Mouse (Mus musculus) limb, embryonic 10.5 days (tissue): ENCODE data around the gene Ubxn6. TPM values are rescaled to one million over a fixed set of nuclear protein-coding genes. Genes with fewer than 3 reads are reported as not detected.
"Not testable (repeated sequence)": the region's sequence is repeated elsewhere in the genome, so short reads cannot be mapped to it uniquely, and the experiment has no call there.

ENCODE experiments used
- DNase-seq: peaks from one replicate; pipeline ENCODE4 v3.0.0-alpha.2; 2017; ENCODE audit warnings: low spot score
- H3K27ac ChIP-seq: fragments of 300-500 bp; sonication (generic); 2 replicates; pipeline ENCODE4 v1.5.1; 2016; ENCODE audit warnings: mild to moderate bottlenecking
- H3K27me3 ChIP-seq: fragments of 300-500 bp; sonication (generic); 2 replicates; pipeline ENCODE4 v1.6.1; 2016; ENCODE audit warnings: low read depth, mild to moderate bottlenecking; ENCODE audit not compliant: poor library complexity, severe bottlenecking
- H3K36me3 ChIP-seq: fragments of 300-500 bp; sonication (generic); 2 replicates; pipeline ENCODE4 v1.6.1; 2016; ENCODE audit warnings: mild to moderate bottlenecking, moderate library complexity
- H3K4me1 ChIP-seq: fragments of 300-500 bp; sonication (generic); 2 replicates; pipeline ENCODE4 v1.6.1; 2016
- H3K4me3 ChIP-seq: fragments of 300-500 bp; sonication (generic); 2 replicates; pipeline ENCODE4 v1.5.1; 2016; ENCODE audit warnings: mild to moderate bottlenecking, moderate library complexity
- H3K9me3 ChIP-seq: fragments of 300-500 bp; sonication (generic); replicated peaks from 2 replicates; pipeline ENCODE4 v1.6.1; 2016; ENCODE audit warnings: mild to moderate bottlenecking
- WGBS: fragments of 180-500 bp; shearing (Covaris S2); methylation state at CpG from one replicate; pipeline ENCODE4 v1.1.7; 2016; 5-methylcytosine and 5-hydroxymethylcytosine counted together
- polyA plus RNA-seq: library from polyadenylated mRNA; unstranded; fragments of >200 nt; fragmentation: Nextera tagmentation; extraction: Ambion mirVana; gene quantifications from 2 replicates; pipeline ENCODE4 v1.2.1, GENCODE M21; 2016

Ubxn6 gene
- polyA plus RNA-seq, 1 experiment from 2014 or later: 40.3 TPM

DNA sequence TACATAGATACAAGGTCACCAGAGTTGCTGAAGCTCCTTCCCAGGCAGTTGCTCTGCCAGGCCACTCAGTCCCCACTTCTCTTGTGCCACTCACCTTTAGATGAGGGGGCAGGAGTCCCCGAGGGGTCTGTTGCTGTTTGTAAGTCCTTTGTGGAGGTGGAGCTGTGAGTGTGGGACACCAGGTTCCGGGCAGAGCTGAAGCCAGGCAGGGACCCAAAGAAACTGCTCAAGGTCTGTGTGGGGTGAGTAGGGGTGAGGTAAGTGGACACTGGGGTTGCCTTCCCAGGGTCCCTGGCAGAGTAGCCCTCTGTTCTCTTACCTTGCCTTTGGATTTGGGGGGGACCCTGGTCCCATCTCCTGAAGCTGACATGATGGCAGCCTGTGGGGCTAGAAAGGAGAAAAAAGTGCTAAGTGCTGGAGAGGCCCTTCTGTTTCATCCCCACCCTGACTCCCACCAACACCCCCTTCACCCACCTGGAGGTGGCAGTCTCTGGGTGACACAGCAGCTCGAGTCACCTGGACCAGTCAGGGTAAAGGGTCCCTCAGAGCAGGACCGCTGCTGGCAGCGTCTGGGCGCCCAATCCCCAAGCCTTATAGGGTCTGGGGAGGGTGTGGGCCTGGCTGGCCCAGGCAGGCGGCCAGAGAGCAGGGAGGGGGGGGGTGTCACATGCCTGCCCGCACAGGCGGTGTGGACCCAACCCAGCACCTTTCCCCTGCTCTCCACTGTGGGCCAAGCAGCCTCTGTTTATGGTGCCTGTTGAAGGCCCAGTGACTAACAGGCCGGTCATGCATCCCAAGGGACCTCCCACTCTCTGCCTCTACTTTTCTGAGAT lies 34.6 kb upstream of the Ubxn6 start, which contains the start of gene Plin4:
Gene Plin4, minus strand, starts transcription at position 585 of the 833 bp plus-strand sequence.
- no peak within 1 kb of the TSS for H3K4me3 ChIP-seq
- H3K9me3 ChIP-seq: no peaks in the 10 kb centered on the region
- H3K27me3 ChIP-seq: no peaks in the 10 kb centered on the region
- DNase-seq: no peak
- H3K36me3 ChIP-seq: no peaks in the 10 kb centered on the region; the same call in 1 of the 2 replicates
- H3K27ac ChIP-seq: no peak within 1 kb of the TSS
- 60% methylated on average over 10 of the region's 10 CpGs for WGBS
- H3K4me1 ChIP-seq: 0 out of 2 replicates have a peak, but pooled peaks cover 4% of the 10 kb centered on the region

DNA sequence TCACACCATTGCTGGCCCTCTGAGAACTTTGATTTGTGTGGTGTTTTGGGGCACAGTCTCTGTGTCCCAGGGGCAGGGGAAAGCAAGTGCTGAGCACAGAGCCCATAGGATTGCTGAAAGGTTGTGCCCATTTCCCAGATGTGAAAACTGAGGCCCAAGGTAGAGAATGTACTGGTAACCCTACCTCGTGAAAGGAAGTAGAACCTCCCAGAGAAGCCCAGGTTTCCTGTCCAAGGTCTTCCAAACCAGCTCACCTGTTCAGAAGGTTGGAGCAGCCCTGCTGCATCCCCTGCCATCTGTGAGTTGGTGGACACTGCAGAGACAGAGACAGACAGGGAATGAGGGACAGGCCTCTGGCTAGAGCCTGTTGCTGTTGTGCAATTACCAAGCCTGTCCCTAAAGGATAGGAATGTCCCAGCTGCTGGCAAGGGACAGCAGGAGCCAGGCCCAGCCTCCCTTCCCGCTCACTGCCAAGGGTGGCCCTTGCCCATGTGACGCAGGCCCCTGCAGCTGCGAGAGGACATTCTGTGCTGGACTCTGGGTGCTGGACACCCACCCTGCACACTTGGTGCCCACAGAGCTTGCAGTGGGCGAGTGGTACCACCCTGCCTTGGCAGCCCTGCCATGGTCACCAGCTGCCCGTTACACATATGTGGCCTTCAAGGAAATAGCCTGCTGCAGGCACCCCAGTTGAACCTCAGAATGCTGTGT lies 33.7 kb upstream of the Ubxn6 start:
- Histone ChIP-seq H3K9me3 (no peaks in the 10 kb centered on the region), H3K27ac (no peak overlapping the region), H3K4me1 (0 out of 2 replicates have a peak, but pooled peaks cover 4% of the 10 kb centered on the region), H3K4me3 (no peak overlapping the region), H3K27me3 (no peaks in the 10 kb centered on the region), H3K36me3 (peaks cover 7% of the 10 kb centered on the region)
- no peak for DNase-seq
- WGBS: 81% methylated on average over 6 of the region's 6 CpGs

DNA sequence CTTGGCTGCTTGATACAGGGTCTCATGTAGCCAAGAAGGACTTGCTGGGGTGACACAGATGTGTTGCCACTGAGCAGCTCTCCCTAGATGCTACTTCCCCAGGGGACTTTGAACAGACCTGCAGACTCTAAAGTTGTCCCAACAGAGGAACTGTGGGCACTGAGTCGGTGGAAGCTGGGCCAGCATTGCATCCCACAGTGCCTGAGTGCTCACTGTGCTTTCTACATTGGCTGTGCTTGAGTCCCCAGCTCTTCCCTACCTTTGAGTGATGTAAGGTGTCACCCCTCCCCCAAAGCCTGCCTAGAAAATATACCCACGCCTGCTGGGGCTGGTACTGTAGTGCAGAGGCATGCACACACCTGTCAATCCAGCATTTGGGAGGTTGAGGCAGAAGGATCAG lies 32.9 kb upstream of the Ubxn6 start:
- peaks cover 15% of the 10 kb centered on the region for H3K36me3 ChIP-seq
- no peak overlapping the region for H3K27ac ChIP-seq
- no peak overlapping the region for H3K4me3 ChIP-seq
- H3K4me1 ChIP-seq: 0 out of 2 replicates have a peak, but pooled peaks cover 4% of the 10 kb centered on the region
- no peaks in the 10 kb centered on the region for H3K9me3 ChIP-seq
- WGBS: 55% methylated on average over 2 of the region's 2 CpGs
- no peak for DNase-seq
- no peaks in the 10 kb centered on the region for H3K27me3 ChIP-seq

DNA sequence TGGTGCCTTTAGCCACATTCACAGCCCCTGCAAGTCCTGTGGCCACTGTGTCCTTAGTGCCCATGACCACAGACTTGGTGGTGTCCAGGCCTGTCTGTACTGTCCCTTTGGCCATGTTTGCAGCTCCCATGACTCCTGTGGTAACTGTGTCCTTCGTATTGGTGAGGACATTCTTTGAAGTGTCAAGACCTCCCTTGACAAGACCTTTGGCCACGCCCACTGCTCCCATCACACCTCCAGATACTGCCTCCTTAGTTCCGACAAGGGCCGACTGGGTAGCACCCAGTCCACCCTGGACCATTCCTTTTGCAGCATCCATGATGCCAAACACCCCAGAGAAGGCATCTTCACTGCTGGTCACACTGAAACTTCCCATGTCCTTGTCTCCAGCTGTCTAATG lies 32.2 kb upstream of the Ubxn6 start:
- H3K27ac ChIP-seq: no peak overlapping the region
- no peaks in the 10 kb centered on the region for H3K9me3 ChIP-seq
- H3K36me3 ChIP-seq: peaks cover 22% of the 10 kb centered on the region
- H3K27me3 ChIP-seq: no peaks in the 10 kb centered on the region
- no peak overlapping the region for H3K4me3 ChIP-seq
- no peak for DNase-seq
- H3K4me1 ChIP-seq: 0 out of 2 replicates have a peak, but pooled peaks cover 1% of the 10 kb centered on the region
- 68% methylated on average over 4 of the region's 4 CpGs for WGBS

DNA sequence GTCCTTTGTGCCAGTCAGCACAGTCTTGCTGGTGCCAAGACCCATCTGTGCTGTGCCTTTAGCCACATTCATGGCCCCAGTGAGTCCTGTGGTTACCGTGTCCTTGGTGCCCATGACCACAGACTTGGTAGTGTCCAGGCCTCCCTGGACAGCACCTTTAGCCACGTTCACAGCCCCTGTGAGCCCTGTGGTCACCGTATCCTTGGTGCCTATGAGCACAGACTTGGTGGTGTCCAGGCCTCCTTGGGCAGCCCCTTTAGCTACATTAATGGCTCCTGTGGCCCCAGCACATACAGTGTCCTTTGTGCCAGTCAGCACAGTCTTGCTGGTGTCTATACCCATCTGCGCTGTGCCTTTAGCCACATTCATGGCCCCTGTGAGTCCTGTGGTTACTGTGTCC lies 31.6 kb upstream of the Ubxn6 start:
- H3K4me3 ChIP-seq, H3K27ac ChIP-seq, H3K9me3 ChIP-seq, H3K27me3 ChIP-seq, H3K4me1 ChIP-seq, DNase-seq: not testable (repeated sequence)
- WGBS: 99% methylated on average over 4 of the region's 4 CpGs
- H3K36me3 ChIP-seq: peaks cover 28% of the 10 kb centered on the region

DNA sequence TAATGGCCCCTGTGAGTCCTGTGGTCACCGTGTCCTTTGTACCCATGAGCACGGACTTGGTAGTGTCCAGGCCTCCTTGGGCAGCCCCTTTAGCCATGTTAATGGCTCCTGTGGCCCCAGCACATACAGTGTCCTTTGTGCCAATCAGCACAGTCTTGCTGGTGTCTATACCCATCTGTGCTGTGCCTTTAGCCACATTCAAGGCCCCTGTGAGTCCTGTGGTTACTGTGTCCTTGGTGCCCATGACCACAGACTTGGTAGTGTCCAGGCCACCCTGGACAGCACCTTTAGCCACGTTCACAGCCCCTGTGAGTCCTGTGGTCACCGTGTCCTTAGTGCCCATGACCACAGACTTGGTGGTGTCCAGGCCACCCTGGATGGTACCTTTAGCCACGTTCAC lies 30.0 kb upstream of the Ubxn6 start:
- H3K9me3 ChIP-seq, H3K27ac ChIP-seq, H3K4me1 ChIP-seq, H3K27me3 ChIP-seq, H3K4me3 ChIP-seq, DNase-seq: not testable (repeated sequence)
- H3K36me3 ChIP-seq: peaks cover 44% of the 10 kb centered on the region
- WGBS: 92% methylated on average over 3 of the region's 5 CpGs

DNA sequence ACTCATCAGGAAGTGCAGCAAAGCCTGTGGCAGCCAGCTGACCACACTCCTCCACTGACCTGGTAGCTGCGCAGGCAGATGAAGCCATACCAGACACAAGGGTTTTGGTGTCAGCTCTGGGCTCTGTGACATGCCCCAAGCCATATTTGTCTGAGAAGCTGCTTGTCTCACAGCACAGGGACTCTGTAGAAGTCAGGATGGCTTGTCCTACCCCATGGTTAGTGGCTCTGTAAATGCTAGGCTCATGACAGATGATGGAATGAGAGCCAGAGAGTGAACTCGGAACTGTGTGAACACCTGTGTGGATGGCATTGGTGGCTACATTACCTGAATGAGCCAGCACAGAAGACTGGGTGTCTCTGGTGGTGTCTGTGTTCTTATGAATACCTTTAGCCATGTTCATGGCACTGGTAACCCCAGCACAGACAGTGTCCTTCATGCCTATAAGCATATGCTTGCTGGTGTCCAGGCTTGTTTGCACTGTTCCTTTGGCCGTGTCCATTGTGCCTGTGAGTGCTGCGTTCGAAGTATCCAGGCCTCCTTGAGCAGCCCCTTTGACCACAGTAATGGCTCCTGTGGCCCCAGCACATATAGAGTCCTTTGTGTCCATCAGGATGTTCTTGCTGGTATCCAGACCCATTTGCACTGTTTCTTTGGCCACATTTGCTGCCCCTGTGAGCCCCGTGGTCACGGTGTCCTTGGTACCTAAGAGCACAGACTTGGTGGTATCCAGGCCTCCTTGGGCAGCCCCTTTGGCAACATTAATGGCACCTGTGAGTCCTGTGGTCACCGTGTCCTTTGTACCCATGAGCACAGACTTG lies 28.8 kb upstream of the Ubxn6 start:
- no peaks in the 10 kb centered on the region for H3K4me1 ChIP-seq
- no peak for DNase-seq
- no peak overlapping the region for H3K27ac ChIP-seq
- 95% methylated on average over 8 of the region's 8 CpGs for WGBS
- no peaks in the 10 kb centered on the region for H3K27me3 ChIP-seq
- no peak overlapping the region for H3K4me3 ChIP-seq
- peaks cover 55% of the 10 kb centered on the region for H3K36me3 ChIP-seq
- H3K9me3 ChIP-seq: no peaks in the 10 kb centered on the region

DNA sequence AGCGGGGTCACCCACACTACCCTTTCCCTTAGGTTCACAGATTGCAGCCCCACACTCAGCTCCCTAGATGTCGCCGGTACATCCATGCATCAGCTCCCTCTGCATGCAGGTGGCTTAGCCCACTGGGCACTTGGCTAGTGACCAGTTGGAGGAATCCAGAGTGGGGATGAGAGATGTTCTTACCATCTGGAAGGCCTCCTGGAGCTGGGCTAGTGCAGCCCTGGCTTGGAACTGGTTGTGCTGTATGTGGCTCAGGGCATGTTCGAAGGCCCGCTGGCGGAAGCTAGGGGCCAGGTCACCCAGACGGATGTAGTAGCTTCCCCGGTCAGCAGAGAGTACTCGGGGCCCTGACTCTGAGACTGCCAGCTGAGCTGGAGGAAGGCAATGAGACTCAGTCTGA lies 28.1 kb upstream of the Ubxn6 start:
- Histone ChIP-seq H3K4me1 (no peaks in the 10 kb centered on the region), H3K27ac (no peak overlapping the region), H3K4me3 (no peak overlapping the region), H3K27me3 (no peaks in the 10 kb centered on the region), H3K36me3 (peaks cover 63% of the 10 kb centered on the region), H3K9me3 (no peaks in the 10 kb centered on the region)
- DNase-seq: no peak
- WGBS: 97% methylated on average over 9 of the region's 9 CpGs

DNA sequence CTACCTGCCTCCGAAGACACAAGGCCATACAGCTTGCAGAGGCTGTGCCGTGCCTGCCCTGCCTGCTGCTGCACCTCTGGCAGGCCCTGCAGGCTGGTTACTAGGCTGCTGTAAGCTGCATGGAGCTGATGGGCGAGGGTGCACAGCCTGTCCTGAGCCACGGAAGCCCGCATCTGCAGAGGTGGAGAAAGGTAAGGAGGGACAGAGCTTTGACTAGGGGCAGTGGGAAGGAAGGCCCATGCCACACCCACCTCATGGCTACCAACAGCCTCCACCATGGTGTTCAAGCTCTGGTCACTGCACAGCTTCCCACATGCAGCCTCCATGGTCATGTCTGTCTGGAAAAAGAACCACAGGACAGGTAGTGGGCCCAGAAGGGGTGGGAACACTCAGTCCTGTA lies 27.3 kb upstream of the Ubxn6 start:
- Histone ChIP-seq H3K4me1 (no peaks in the 10 kb centered on the region), H3K27ac (no peak overlapping the region)

DNA sequence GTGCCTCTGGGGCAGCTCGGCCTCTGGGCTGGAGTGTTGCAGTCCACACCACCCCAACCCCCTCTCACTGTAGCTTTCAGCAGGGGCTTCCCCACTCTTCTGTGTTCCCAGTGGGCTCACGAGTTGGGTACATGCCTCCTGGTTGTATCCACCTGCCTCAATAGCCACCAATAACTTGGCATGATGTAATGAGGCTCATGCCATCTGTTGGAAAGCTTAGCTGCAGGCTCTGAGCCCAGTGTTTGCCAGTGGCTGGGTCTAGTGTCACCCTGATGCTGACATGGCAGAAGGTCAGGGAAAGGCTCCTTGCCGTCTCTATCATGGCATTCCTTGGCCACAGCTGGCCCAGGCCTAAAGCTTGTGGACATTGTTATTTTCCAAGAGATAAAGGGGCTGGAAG lies 26.0 kb upstream of the Ubxn6 start:
- H3K9me3 ChIP-seq: no peaks in the 10 kb centered on the region
- 94% methylated on average over 3 of the region's 3 CpGs for WGBS
- peaks cover 84% of the 10 kb centered on the region for H3K36me3 ChIP-seq

More for the DNA sequence above, 27.3 kb upstream of the Ubxn6 start:
- H3K4me3 ChIP-seq: no peak overlapping the region
- no peak for DNase-seq
- H3K9me3 ChIP-seq: no peaks in the 10 kb centered on the region
- 92% methylated on average over 5 of the region's 5 CpGs for WGBS
- no peaks in the 10 kb centered on the region for H3K27me3 ChIP-seq
- H3K36me3 ChIP-seq: peaks cover 70% of the 10 kb centered on the region

DNA sequence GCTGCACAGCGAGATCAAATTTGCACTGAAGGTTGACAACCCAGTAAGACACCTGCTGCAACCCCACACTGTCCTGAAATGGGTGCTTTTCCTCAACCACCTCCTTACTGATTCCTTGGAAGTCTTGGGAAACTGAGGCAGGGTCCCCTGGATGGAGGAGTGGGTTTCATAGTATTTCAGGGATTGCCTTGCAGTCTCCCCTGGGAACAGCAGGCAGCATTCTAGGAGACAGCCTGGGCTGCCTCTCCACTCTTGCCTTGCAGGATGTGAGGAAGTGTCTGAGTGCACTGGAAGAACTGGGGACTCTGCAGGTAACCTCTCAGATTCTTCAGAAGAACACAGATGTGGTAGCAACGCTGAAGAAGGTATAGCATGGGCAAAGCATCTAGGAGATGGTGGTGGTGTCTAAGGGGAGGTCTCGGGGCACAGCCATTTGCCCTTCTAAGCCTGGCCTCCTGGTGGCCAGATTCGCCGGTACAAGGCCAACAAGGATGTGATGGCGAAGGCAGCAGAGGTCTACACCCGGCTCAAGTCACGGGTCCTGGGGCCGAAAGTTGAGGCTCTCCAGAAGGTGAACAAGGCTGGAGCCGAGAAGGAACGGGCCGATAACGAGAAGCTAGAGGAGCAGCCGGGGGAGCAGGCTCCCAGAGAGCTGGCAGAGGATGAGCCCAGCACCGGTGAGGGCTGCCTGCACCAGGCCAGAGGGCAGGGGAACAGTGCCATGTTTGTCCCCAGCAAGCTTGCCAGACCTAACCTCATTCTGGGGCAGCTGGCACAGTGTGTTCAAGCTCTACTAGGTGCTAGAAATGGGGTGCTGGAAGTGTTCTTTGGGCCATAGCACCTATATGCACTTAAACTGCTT lies 24.1 kb upstream of the Ubxn6 start:
- Histone ChIP-seq H3K27ac (no peak overlapping the region), H3K9me3 (no peaks in the 10 kb centered on the region), H3K36me3 (peaks cover 97% of the 10 kb centered on the region), H3K4me1 (no peaks in the 10 kb centered on the region), H3K27me3 (no peaks in the 10 kb centered on the region), H3K4me3 (no peak overlapping the region)
- WGBS: 93% methylated on average over 15 of the region's 15 CpGs
- DNase-seq: no peak

More for the DNA sequence above, 26.0 kb upstream of the Ubxn6 start:
- Histone ChIP-seq H3K4me1 (no peaks in the 10 kb centered on the region), H3K4me3 (no peak overlapping the region), H3K27ac (no peak overlapping the region), H3K27me3 (no peaks in the 10 kb centered on the region)
- DNase-seq: no peak

DNA sequence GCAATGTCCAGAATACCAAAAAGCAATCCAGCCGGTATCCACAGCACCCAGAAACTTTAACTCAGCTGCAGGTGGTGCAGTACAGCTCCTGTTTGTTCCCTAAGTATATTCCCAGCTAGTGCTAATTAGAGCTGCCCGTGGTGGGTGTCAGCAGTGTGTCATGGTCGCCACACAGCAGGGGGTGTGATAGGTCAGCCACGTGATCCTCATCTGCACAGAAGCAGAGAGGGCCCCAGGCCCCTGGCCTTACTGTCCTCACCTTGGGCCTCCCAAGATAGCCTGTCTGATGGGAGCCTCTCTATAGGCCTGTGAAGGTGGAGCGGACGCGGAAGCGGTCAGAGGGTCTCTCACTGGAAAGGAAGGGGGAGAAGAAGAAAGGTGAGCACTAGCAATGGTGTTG lies 23.4 kb upstream of the Ubxn6 start:
- H3K4me3 ChIP-seq: no peak overlapping the region
- no peaks in the 10 kb centered on the region for H3K9me3 ChIP-seq
- H3K27me3 ChIP-seq: no peaks in the 10 kb centered on the region
- H3K27ac ChIP-seq: no peak overlapping the region
- 93% methylated on average over 8 of the region's 8 CpGs for WGBS
- DNase-seq: no peak
- no peaks in the 10 kb centered on the region for H3K4me1 ChIP-seq
- H3K36me3 ChIP-seq: peaks cover 96% of the 10 kb centered on the region
